Mouse (Mus musculus) lung, embryonic 15.5 days (tissue): ENCODE measurements around the gene Tmem255a. TPM values are rescaled to one million over a fixed set of nuclear protein-coding genes. Genes with fewer than 3 reads are reported as not detected.
"Not testable (repeated sequence)": the region's sequence is repeated elsewhere in the genome, so short reads cannot be mapped to it uniquely, and the experiment has no call there.

Experiments
- ATAC-seq: fragments of 200-750 bp; cut with Nextera tagmentation; 2 replicates; pipeline ENCODE4 v1.8.0; 2017; ENCODE audit warnings: moderate number of reproducible peaks, borderline replicate concordance; ENCODE audit not compliant: low FRiP score, low TSS enrichment; ENCODE audit errors: extremely low read depth
- H3K27ac ChIP-seq: fragments of 300-500 bp; sonication (generic); 2 replicates; pipeline ENCODE4 v1.5.1; 2015; ENCODE audit warnings: moderate library complexity, mild to moderate bottlenecking, inconsistent platforms
- H3K27me3 ChIP-seq: fragments of 300-500 bp; sonication (generic); 2 replicates; pipeline ENCODE4 v1.6.1; 2015; ENCODE audit warnings: inconsistent platforms
- H3K36me3 ChIP-seq: fragments of 300-500 bp; sonication (generic); 2 replicates; pipeline ENCODE4 v1.6.1; 2015; ENCODE audit warnings: inconsistent platforms
- H3K4me1 ChIP-seq: fragments of 300-500 bp; sonication (generic); 2 replicates; pipeline ENCODE4 v1.6.1; 2015; ENCODE audit warnings: inconsistent platforms
- H3K4me2 ChIP-seq: fragments of 300-500 bp; sonication (generic); 2 replicates; pipeline ENCODE4 v1.6.1; 2015; ENCODE audit warnings: inconsistent platforms, mild to moderate bottlenecking, moderate library complexity
- H3K4me3 ChIP-seq: fragments of 300-500 bp; sonication (generic); 2 replicates; pipeline ENCODE4 v1.5.1; 2015; ENCODE audit warnings: mild to moderate bottlenecking, inconsistent platforms
- H3K9ac ChIP-seq: fragments of 300-500 bp; sonication (generic); 2 replicates; pipeline ENCODE4 v1.6.1; 2015; ENCODE audit warnings: inconsistent platforms
- H3K9me3 ChIP-seq: fragments of 300-500 bp; sonication (generic); 2 replicates; pipeline ENCODE4 v1.6.1; 2016; ENCODE audit warnings: inconsistent platforms
- WGBS: fragments of 180-500 bp; shearing (Covaris S2); methylation state at CpG from one replicate; pipeline ENCODE4 v1.1.7; 2015; 5-methylcytosine and 5-hydroxymethylcytosine counted together
- polyA plus RNA-seq: library from polyadenylated mRNA; unstranded; fragments of >200 nt; fragmentation: Nextera tagmentation; extraction: Ambion mirVana; gene quantifications from 2 replicates; pipeline ENCODE4 v1.2.1, GENCODE M21; 2015

The Tmem255a gene
- polyA plus RNA-seq, 1 experiment from 2014 or later: 19.5 TPM

- Histone ChIP-seq H3K36me3 (no peaks in the 10 kb centered on the region), H3K27me3 (no peaks in the 10 kb centered on the region), H3K9ac (no peak overlapping the region), H3K4me1 (no peaks in the 10 kb centered on the region), H3K4me3 (no peak overlapping the region), H3K4me2 (no peak overlapping the region), H3K27ac (no peak overlapping the region), H3K9me3 (no peaks in the 10 kb centered on the region)
- no peak for ATAC-seq
- WGBS: 43% methylated on average over 1 of the region's 1 CpGs
Observed at GRCm38 (mm10) chrX:38207392-38207791, 44.8 kb downstream of the Tmem255a start.

GRCm38 (mm10) chrX:38201816-38202215 lies 50.4 kb downstream of the Tmem255a start:
- Histone ChIP-seq H3K4me2 (no peak overlapping the region), H3K27me3 (no peaks in the 10 kb centered on the region), H3K9ac (no peak overlapping the region), H3K36me3 (no peaks in the 10 kb centered on the region), H3K4me1 (no peaks in the 10 kb centered on the region), H3K9me3 (no peaks in the 10 kb centered on the region), H3K4me3 (no peak overlapping the region), H3K27ac (no peak overlapping the region)
- WGBS: 64% methylated on average over 2 of the region's 2 CpGs
- no peak for ATAC-seq

- H3K4me3 ChIP-seq: peak overlapping the region; percentile 67
- WGBS: 16% methylated on average over 3 of the region's 3 CpGs
- H3K4me2 ChIP-seq: peak overlapping the region; percentile 56
- peak overlapping the region; percentile 87; the same call in 1 of the 2 replicates for H3K27ac ChIP-seq
- no peaks in the 10 kb centered on the region for H3K9me3 ChIP-seq
- H3K36me3 ChIP-seq: no peaks in the 10 kb centered on the region
- H3K4me1 ChIP-seq: no peaks in the 10 kb centered on the region
- no peaks in the 10 kb centered on the region for H3K27me3 ChIP-seq
- ATAC-seq: peak; percentile 47; the same call in 1 of the 2 replicates
- peak overlapping the region; percentile 73 for H3K9ac ChIP-seq
Observed at GRCm38 (mm10) chrX:38190458-38190764, 61.8 kb downstream of the Tmem255a start.

- H3K27me3 ChIP-seq: no peaks in the 10 kb centered on the region
- peak within 1 kb of the TSS; percentile 67 for H3K4me3 ChIP-seq
- H3K4me2 ChIP-seq: peak within 1 kb of the TSS; percentile 56
- ATAC-seq: peak; percentile 94
- H3K4me1 ChIP-seq: no peaks in the 10 kb centered on the region
- WGBS: 21% methylated on average over 72 of the region's 72 CpGs
- no peaks in the 10 kb centered on the region for H3K36me3 ChIP-seq
- H3K27ac ChIP-seq: peak within 1 kb of the TSS; percentile 87
- no peaks in the 10 kb centered on the region for H3K9me3 ChIP-seq
- H3K9ac ChIP-seq: peak within 1 kb of the TSS; percentile 73
Observed at GRCm38 (mm10) chrX:38189552-38190457, 62.4 kb downstream of the Tmem255a start, which contains the start of gene Zbtb33. Zbtb33 (plus strand) TSS chrX:38189793.

GRCm38 (mm10) chrX:38185520-38185919 lies 66.7 kb downstream of the Tmem255a start:
- H3K4me1 ChIP-seq: no peaks in the 10 kb centered on the region
- WGBS: 36% methylated on average over 2 of the region's 2 CpGs
- H3K4me3 ChIP-seq: no peak overlapping the region
- no peak overlapping the region for H3K9ac ChIP-seq
- no peak for ATAC-seq
- no peaks in the 10 kb centered on the region for H3K36me3 ChIP-seq
- no peaks in the 10 kb centered on the region for H3K9me3 ChIP-seq
- no peak overlapping the region for H3K27ac ChIP-seq
- no peaks in the 10 kb centered on the region for H3K27me3 ChIP-seq
- no peak overlapping the region for H3K4me2 ChIP-seq

- Histone ChIP-seq H3K4me1 (no peaks in the 10 kb centered on the region), H3K27ac (no peak overlapping the region), H3K27me3 (no peaks in the 10 kb centered on the region), H3K4me2 (peak overlapping the region; percentile 78), H3K4me3 (peak overlapping the region; percentile 45), H3K9ac (no peak overlapping the region), H3K36me3 (no peaks in the 10 kb centered on the region), H3K9me3 (no peaks in the 10 kb centered on the region; the same call in 1 of the 2 replicates)
- peak; percentile 74 for ATAC-seq
- WGBS: 13% methylated on average over 9 of the region's 15 CpGs
Observed at GRCm38 (mm10) chrX:38181608-38182258, 70.5 kb downstream of the Tmem255a start.

- Histone ChIP-seq H3K36me3 (no peaks in the 10 kb centered on the region), H3K27me3 (no peaks in the 10 kb centered on the region), H3K9ac (peak overlapping the region; percentile 27), H3K4me1 (no peaks in the 10 kb centered on the region), H3K4me3 (peak overlapping the region; percentile 45), H3K4me2 (peak overlapping the region; percentile 78), H3K9me3 (no peaks in the 10 kb centered on the region; the same call in 1 of the 2 replicates), H3K27ac (peak overlapping the region; percentile 63)
- peak; percentile 62 for ATAC-seq
- 13% methylated on average over 38 of the region's 38 CpGs for WGBS
Observed at GRCm38 (mm10) chrX:38180656-38181607, 71.3 kb downstream of the Tmem255a start.

- not testable (repeated sequence) for H3K4me1 ChIP-seq, H3K9me3 ChIP-seq, H3K36me3 ChIP-seq, H3K27ac ChIP-seq, H3K9ac ChIP-seq, H3K27me3 ChIP-seq
- peak overlapping the region; percentile 78 for H3K4me2 ChIP-seq
- peak; percentile 68; the same call in 1 of the 2 replicates for ATAC-seq
- H3K4me3 ChIP-seq: peak overlapping the region; percentile 29
- 25% methylated on average over 19 of the region's 19 CpGs for WGBS
Observed at GRCm38 (mm10) chrX:38179891-38180310, 72.3 kb downstream of the Tmem255a start.

GRCm38 (mm10) chrX:38166592-38166991 lies 85.6 kb downstream of the Tmem255a start:
- no peaks in the 10 kb centered on the region for H3K27me3 ChIP-seq
- no peak overlapping the region for H3K27ac ChIP-seq
- no peaks in the 10 kb centered on the region for H3K36me3 ChIP-seq
- no peak overlapping the region for H3K4me3 ChIP-seq
- H3K9ac ChIP-seq: no peak overlapping the region
- WGBS: 69% methylated on average over 4 of the region's 4 CpGs
- ATAC-seq: no peak
- H3K4me2 ChIP-seq: no peak overlapping the region
- H3K9me3 ChIP-seq: no peaks in the 10 kb centered on the region
- H3K4me1 ChIP-seq: no peaks in the 10 kb centered on the region

- no peak overlapping the region for H3K9ac ChIP-seq
- H3K27ac ChIP-seq: no peak overlapping the region
- H3K27me3 ChIP-seq: no peaks in the 10 kb centered on the region
- no peaks in the 10 kb centered on the region for H3K9me3 ChIP-seq
- ATAC-seq: no peak
- H3K36me3 ChIP-seq: no peaks in the 10 kb centered on the region
- no peaks in the 10 kb centered on the region for H3K4me1 ChIP-seq
- WGBS: 76% methylated on average over 9 of the region's 9 CpGs
- H3K4me3 ChIP-seq: no peak overlapping the region
- no peak overlapping the region for H3K4me2 ChIP-seq
Observed at GRCm38 (mm10) chrX:38166064-38166463, 86.2 kb downstream of the Tmem255a start.

GRCm38 (mm10) chrX:38165315-38165714 lies 86.9 kb downstream of the Tmem255a start:
- no peak overlapping the region for H3K4me3 ChIP-seq
- no peak overlapping the region for H3K9ac ChIP-seq
- no peaks in the 10 kb centered on the region for H3K9me3 ChIP-seq
- 81% methylated on average over 3 of the region's 3 CpGs for WGBS
- no peaks in the 10 kb centered on the region for H3K36me3 ChIP-seq
- no peaks in the 10 kb centered on the region for H3K27me3 ChIP-seq
- H3K27ac ChIP-seq: no peak overlapping the region
- no peak for ATAC-seq
- H3K4me1 ChIP-seq: no peaks in the 10 kb centered on the region
- no peak overlapping the region for H3K4me2 ChIP-seq
